Mouse (Mus musculus) cerebellum, adult 2 months (tissue): ENCODE data around the gene 1700016D06Rik. TPM values are rescaled to one million over a fixed set of nuclear protein-coding genes. Genes with fewer than 3 reads are reported as not detected.

Experiments used
- DNase-seq, 2 experiments: peaks; one replicate each; pipeline ENCODE4 v3.0.0; 2021
- H3K27ac ChIP-seq: fragments of 200-500 bp; 2 replicates; pipeline ENCODE4 v1.5.1; 2012; ENCODE audit warnings: low read length, control low read depth, inconsistent platforms; ENCODE audit not compliant: insufficient read depth
- H3K27me3 ChIP-seq: fragments of 200-500 bp; 2 replicates; pipeline ENCODE4 v1.6.1; 2012; ENCODE audit warnings: inconsistent platforms, mild to moderate bottlenecking, low read length, moderate library complexity; ENCODE audit not compliant: control insufficient read depth, insufficient read depth
- H3K4me1 ChIP-seq: fragments of 200-500 bp; 2 replicates; pipeline ENCODE4 v1.6.1; 2011; ENCODE audit warnings: low read length; ENCODE audit not compliant: control insufficient read depth, insufficient read depth
- H3K4me3 ChIP-seq: fragments of 200-500 bp; replicated peaks from 2 replicates; pipeline ENCODE3; 2011; ENCODE audit warnings: mild to moderate bottlenecking, low read depth, low read length, control low read depth; ENCODE audit not compliant: insufficient read depth
- CTCF ChIP-seq: fragments of 200-500 bp; IDR thresholded peaks from 2 replicates; pipeline ENCODE4 v1.5.1; 2011; ENCODE audit warnings: low read depth, mild to moderate bottlenecking, control low read depth, low read length, moderate library complexity, borderline replicate concordance; ENCODE audit not compliant: insufficient read depth
- POLR2A ChIP-seq: fragments of 200-500 bp; IDR thresholded peaks from 2 replicates; pipeline ENCODE4 v1.6.1; 2011; ENCODE audit warnings: low read length, control low read depth, borderline replicate concordance; ENCODE audit not compliant: insufficient read depth
- WGBS: fragments of 180-500 bp; shearing (Covaris S2); methylation state at CpG from one replicate; pipeline ENCODE4 v1.1.7; 2018; 5-methylcytosine and 5-hydroxymethylcytosine counted together
- polyA plus RNA-seq: library from polyadenylated mRNA; depleted of rRNA; stranded (reverse); fragments of >200 nt; gene quantifications from 2 replicates; pipeline ENCODE4 v1.2.3, GENCODE M21; 2012

Gene 1700016D06Rik
- polyA plus RNA-seq, 1 experiment = not detected

DNA sequence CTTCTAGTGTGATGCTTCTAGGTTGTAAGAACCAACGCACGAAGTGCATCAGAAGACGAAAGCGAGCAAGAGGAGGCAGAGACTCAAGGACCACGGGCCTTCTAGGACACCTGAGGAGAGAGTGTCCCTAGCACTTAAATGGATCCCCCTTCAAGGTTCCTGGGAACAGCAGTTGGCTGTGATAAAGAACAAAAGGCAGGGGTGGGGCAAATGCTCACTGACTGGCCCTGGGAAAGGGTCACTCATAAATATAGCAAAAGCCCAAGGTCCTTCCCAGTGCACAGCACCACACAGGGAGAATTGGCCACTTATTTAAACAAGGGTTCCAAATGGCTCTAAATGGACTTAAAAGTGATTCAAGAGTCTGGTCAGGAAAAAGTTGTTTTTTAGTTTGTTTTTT, 71.7 kb downstream of the 1700016D06Rik start:
- no peak for DNase-seq
- 82% methylated on average over 5 of the region's 5 CpGs for WGBS

DNA sequence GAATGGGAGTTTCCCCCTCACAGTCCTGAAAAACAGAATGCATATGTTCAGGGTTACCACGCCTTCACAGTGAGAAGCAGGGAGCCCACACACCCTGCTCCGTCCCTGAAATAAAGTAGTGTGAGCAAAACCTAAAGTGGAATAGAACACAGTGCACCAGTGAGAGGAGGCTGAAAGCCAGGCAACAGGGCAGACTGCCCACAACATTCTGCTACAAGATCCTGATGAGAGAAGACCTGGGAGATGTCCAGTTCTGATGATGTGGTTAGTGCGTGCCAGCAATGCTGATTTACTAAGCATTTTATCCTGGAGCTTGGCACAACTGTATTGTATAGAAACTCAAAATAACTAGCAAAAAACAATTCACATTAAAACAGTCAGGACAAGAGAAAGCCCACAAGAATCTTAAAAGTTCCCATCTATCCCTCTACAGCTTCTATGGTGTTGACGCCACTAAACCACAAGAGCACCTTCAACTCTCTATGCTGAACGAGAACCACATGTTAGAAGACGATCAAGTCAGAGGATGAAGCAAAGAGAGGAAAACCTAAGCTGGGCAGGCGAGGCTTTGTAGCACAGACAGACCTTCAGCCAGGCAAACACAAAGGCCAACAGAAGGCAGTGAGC, 72.2 kb downstream of the 1700016D06Rik start:
- no peaks in the 10 kb centered on the region for H3K27me3 ChIP-seq
- 46% methylated on average over 7 of the region's 7 CpGs for WGBS
- peak; percentile 43 to 51 for DNase-seq
- H3K27ac ChIP-seq = no peak overlapping the region
- TF ChIP-seq POLR2A = no peak
- TF ChIP-seq CTCF = no peak
- peaks cover 4% of the 10 kb centered on the region; the same call in 1 of the 2 replicates for H3K4me1 ChIP-seq
- H3K4me3 ChIP-seq = no peak overlapping the region

More for the DNA sequence above, 71.7 kb downstream of the 1700016D06Rik start:
- Histone ChIP-seq H3K4me3 (no peak overlapping the region), H3K4me1 (peaks cover 4% of the 10 kb centered on the region; the same call in 1 of the 2 replicates), H3K27ac (no peak overlapping the region), H3K27me3 (no peaks in the 10 kb centered on the region)
- TF ChIP-seq POLR2A = no peak
- no peak for TF ChIP-seq CTCF

GRCm38 (mm10) chr8:11627717-11628116, 73.1 kb downstream of the 1700016D06Rik start:
- H3K27me3 ChIP-seq = no peaks in the 10 kb centered on the region
- no peak for DNase-seq
- no peak overlapping the region for H3K27ac ChIP-seq
- H3K4me1 ChIP-seq = peaks cover 4% of the 10 kb centered on the region; the same call in 1 of the 2 replicates
- no peak overlapping the region for H3K4me3 ChIP-seq
- TF ChIP-seq POLR2A = no peak
- TF ChIP-seq CTCF = no peak
- 80% methylated on average over 9 of the region's 9 CpGs for WGBS

DNA sequence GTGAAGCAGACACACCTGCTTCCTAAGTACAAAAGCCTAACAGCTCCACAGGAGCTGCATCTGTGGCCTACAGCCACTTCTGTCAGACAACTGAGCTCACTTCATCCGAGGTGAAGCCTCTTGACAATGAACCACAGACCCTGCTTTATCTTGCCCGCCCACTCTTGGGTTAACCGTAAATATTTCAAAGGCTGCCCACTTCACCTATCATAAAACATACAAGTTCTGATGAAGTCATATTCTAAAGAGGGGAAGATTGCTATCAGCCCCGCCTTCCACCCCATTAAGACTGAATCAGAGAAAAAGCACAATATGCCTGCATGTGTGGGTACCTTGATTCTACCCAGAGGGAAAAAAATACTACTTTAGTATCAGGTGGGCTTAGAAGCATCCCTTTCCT, 75.8 kb downstream of the 1700016D06Rik start:
- 88% methylated on average over 4 of the region's 4 CpGs for WGBS
- no peak for DNase-seq
- no peak overlapping the region for H3K4me3 ChIP-seq
- TF ChIP-seq CTCF (no peak), POLR2A (no peak)
- H3K27ac ChIP-seq = no peak overlapping the region
- H3K27me3 ChIP-seq = no peaks in the 10 kb centered on the region
- H3K4me1 ChIP-seq = peaks cover 4% of the 10 kb centered on the region; the same call in 1 of the 2 replicates

DNA sequence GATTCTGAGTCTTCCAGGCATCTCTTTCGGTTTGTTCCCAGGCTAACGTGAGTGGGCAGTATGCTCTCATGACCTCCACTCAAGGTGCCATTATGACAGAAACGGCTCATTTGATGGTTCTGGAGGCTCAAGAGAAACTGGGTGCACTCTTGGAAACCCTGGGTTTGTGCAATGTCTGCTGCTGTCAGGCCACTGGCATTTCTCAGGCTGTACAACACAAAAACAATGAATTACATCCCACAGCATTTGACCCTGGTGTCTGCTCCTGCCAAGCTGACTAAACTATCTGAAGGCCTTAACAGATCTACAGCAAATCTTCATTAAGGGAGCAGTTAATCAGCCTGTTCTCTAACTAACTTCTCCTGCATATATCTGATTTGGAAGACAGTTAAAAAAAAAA, 81.8 kb downstream of the 1700016D06Rik start:
- TF ChIP-seq POLR2A (no peak), CTCF (no peak)
- no peak overlapping the region for H3K27ac ChIP-seq
- no peak overlapping the region for H3K4me3 ChIP-seq
- DNase-seq = no peak
- H3K4me1 ChIP-seq = no peaks in the 10 kb centered on the region
- 85% methylated on average over 3 of the region's 3 CpGs for WGBS
- H3K27me3 ChIP-seq = no peaks in the 10 kb centered on the region

- Histone ChIP-seq H3K4me1 (no peaks in the 10 kb centered on the region), H3K4me3 (no peak overlapping the region), H3K27me3 (no peaks in the 10 kb centered on the region), H3K27ac (no peak overlapping the region)
- DNase-seq = no peak
- WGBS = 72% methylated on average over 2 of the region's 2 CpGs
- TF ChIP-seq CTCF = no peak
These were observed 82.8 kb downstream of the 1700016D06Rik start for GRCm38 (mm10) chr8:11618063-11618462.

DNA sequence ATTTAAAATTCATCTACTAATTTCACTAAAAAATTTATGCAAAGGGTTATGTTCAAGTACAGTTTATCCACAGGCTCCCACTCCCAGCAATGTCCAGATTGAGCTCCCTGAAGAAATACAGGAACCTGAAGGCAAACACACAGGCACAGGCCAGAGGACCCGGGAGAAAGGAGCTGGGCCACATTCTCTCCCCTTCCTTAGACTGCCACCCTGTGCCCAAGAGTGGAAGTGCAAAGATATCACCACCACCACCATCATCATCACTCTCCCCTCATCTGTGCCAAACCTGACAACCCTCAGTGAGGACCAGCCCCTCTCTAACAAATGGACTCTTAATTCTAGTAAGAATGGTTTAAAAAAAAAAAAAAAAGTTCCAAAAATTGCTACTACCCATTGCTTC, 84.6 kb downstream of the 1700016D06Rik start:
- peak; percentile 40 to 59 for DNase-seq
- no peak overlapping the region for H3K27ac ChIP-seq
- TF ChIP-seq POLR2A (no peak), CTCF (peak; percentile 79)
- no peaks in the 10 kb centered on the region for H3K27me3 ChIP-seq
- no peaks in the 10 kb centered on the region for H3K4me1 ChIP-seq
- WGBS = 0% methylated on average over 1 of the region's 1 CpGs
- H3K4me3 ChIP-seq = no peak overlapping the region

- no peak overlapping the region for H3K27ac ChIP-seq
- no peak for TF ChIP-seq POLR2A
- no peak for TF ChIP-seq CTCF
- 14% methylated on average over 6 of the region's 6 CpGs for WGBS
- H3K4me1 ChIP-seq = no peaks in the 10 kb centered on the region
- no peak overlapping the region for H3K4me3 ChIP-seq
- DNase-seq = peak in 1 of 2 experiments; percentile 39
- no peaks in the 10 kb centered on the region for H3K27me3 ChIP-seq
These were observed 86.6 kb downstream of the 1700016D06Rik start for GRCm38 (mm10) chr8:11614126-11614835.
